Mouse (Mus musculus): ENCODE measurements around the gene Scg3. TPM values are rescaled to one million over a fixed set of nuclear protein-coding genes. Genes with fewer than 3 reads are reported as not detected.
"Not testable (repeated sequence)": the region's sequence is repeated elsewhere in the genome, so short reads cannot be mapped to it uniquely, and the experiment has no call there.

Scg3 gene
- polyA plus RNA-seq, 1 experiment from 2014 or later = not detected

GRCm38 (mm10) chr9:75665364-75665763 is 18.5 kb downstream of the Scg3 start:
- no peak for DNase-seq (ENCODE audit: low read depth, low spot score)
- H3K27me3 ChIP-seq = no peaks in the 10 kb centered on the region
- no peak for TF ChIP-seq CTCF (IDR thresholded peaks at IDR 0.05)
- in situ Hi-C loops (cut with MboI; ENCODE audit: low pct_unique_long_range_greater_than_20kb) = no loop called here
- POLR2A ChIA-PET = no interaction called here
- CTCF ChIA-PET = no interaction called here
- no peak for ATAC-seq

DNA sequence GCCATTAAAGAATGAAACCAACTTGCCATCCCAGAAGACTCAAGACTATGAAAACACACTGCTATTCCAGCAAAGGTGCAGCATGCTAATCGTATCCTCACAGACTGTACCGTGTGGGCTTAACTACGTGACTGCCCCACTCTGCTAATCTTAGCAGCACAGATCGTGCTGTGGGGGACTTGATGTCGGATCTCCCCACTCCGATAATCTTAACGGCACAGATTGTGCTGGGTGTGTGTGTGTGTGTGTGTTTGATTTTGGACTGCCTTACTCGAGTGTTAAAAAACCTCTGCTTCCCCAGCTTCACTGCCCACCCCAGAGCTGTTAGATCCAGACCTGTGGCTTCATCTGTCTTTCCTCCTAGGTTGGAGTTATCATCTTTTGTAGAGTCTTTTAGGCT is 22.9 kb downstream of the Scg3 start:
- H3K27me3 ChIP-seq = no peaks in the 10 kb centered on the region
- ATAC-seq (no peak), DNase-seq (ENCODE audit: low read depth, low spot score) (no peak)
- in situ Hi-C loops (cut with MboI; ENCODE audit: low pct_unique_long_range_greater_than_20kb) = no loop called here
- TF ChIP-seq CTCF (IDR thresholded peaks at IDR 0.05) = no peak
- ChIA-PET CTCF (no interaction called here), POLR2A (no interaction called here)

- H3K27me3 ChIP-seq; DNase-seq (ENCODE audit: low read depth, low spot score); ATAC-seq; CTCF ChIA-PET; in situ Hi-C loops (cut with MboI; ENCODE audit: low pct_unique_long_range_greater_than_20kb); POLR2A ChIA-PET: not testable (repeated sequence)
These were observed 27.4 kb downstream of the Scg3 start for GRCm38 (mm10) chr9:75656456-75656855.

DNA sequence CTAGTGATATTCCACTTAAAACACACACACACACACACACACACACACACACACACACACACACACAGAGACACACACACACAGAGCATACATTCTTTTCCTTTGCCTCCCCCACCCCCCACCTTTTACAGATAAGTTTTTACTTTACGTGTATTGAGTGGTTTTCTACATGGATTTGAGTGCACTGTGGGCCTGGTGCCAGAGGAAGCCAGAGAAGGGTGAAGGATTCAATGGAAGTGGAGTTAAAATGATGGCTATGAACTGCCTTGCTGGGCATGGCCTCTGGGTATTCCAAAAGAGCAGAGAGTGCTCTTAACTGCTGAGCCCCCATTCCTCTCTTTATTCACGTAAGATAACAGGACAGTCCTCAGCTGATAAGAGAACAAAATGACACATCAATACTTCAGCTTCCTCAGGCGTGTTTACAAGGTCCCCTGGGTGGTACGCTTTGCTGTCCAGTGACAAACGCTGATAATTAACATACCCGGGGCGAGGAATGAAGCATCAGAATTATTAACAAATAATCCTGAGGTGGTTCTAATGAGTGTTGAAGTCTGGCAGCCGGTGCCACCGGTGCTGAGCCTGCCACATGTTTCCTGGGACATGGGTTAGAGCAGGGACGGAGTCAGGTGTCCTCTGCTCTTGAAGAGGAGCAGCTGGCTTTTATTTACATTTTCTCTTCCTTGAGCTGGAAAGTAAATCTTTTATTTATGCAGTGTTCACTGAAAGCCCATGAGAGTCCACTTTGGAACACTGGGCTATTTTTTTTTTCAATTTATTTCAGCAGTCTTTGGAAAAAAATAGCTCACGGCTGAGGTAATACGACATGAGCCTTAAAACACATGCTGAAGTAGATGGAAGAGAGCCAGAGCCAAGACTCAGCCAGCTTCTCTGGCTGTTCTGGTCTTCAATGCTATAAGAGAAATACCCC is 29.6 kb downstream of the Scg3 start:
- DNase-seq (ENCODE audit: low read depth, low spot score) (no peak), ATAC-seq (no peak)
- ChIA-PET CTCF (no interaction called here), POLR2A (interaction anchor here (0.6 kb wide), 1 partner anchor 169 kb away, joined by 3 read pairs; no protein-coding TSS in a partner anchor)
- in situ Hi-C loops (cut with MboI; ENCODE audit: low pct_unique_long_range_greater_than_20kb) = no loop called here
- H3K27me3 ChIP-seq = peaks cover 6% of the 10 kb centered on the region
- TF ChIP-seq CTCF (IDR thresholded peaks at IDR 0.05) = no peak

GRCm38 (mm10) chr9:75645405-75645804 is 38.5 kb downstream of the Scg3 start:
- POLR2A ChIA-PET = no interaction called here
- TF ChIP-seq CTCF (IDR thresholded peaks at IDR 0.05) = no peak
- H3K27me3 ChIP-seq = no peaks in the 10 kb centered on the region
- CTCF ChIA-PET = no interaction called here
- no peak for DNase-seq (ENCODE audit: low read depth, low spot score)
- no peak for ATAC-seq
- in situ Hi-C loops (cut with MboI; ENCODE audit: low pct_unique_long_range_greater_than_20kb) = no loop called here

DNA sequence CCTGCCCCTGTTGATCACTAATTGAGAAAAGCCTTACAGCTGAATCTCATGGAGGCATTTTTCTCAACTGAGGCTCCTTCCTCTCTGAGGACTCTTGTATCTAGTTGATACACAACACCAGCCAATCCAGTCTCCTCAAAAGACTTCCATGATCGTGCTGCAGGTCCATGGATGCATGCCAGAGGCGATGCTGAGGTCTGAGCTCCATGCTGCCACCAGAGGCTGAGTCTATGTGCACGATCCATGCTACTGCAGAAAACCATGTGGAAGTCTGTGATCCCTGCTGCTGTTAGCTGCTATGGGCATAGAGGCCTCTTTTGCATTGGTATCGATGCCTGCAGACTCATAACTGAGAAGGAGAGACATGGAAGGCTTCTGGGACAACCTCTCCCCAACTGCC is 49.6 kb downstream of the Scg3 start:
- TF ChIP-seq CTCF (IDR thresholded peaks at IDR 0.05) = no peak
- in situ Hi-C loops (cut with MboI; ENCODE audit: low pct_unique_long_range_greater_than_20kb) = no loop called here

GRCm38 (mm10) chr9:75633603-75634002 is 50.3 kb downstream of the Scg3 start:
- no peak for ATAC-seq
- no peak for TF ChIP-seq CTCF (IDR thresholded peaks at IDR 0.05)
- in situ Hi-C loops (cut with MboI; ENCODE audit: low pct_unique_long_range_greater_than_20kb) = no loop called here
- DNase-seq (ENCODE audit: low read depth, low spot score) = no peak
- POLR2A ChIA-PET = no interaction called here
- no peaks in the 10 kb centered on the region for H3K27me3 ChIP-seq
- CTCF ChIA-PET = no interaction called here

More for the DNA sequence above, 49.6 kb downstream of the Scg3 start:
- ChIA-PET POLR2A (no interaction called here), CTCF (no interaction called here)
- no peaks in the 10 kb centered on the region for H3K27me3 ChIP-seq
- no peak for DNase-seq (ENCODE audit: low read depth, low spot score)
- no peak for ATAC-seq

DNA sequence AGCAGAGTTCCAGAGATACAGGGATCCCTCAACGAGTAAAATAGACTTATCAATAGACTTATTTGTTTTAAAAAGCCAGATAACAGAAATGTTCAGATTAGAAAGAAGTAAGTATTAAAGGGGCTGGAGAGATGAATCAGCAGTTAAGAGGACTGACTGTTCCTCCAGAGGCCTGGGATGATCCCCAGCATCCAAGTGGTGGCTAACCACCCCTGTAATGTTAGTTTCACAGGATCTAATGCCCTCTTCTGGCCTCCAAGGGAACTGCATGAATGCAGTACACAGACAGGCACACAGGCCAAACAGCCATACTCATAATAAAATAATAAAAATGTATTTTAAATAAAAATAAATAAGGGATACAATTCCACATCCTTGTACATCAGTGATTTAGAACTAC is 51.0 kb downstream of the Scg3 start:
- no peak for DNase-seq (ENCODE audit: low read depth, low spot score)
- in situ Hi-C loops (cut with MboI; ENCODE audit: low pct_unique_long_range_greater_than_20kb) = no loop called here
- POLR2A ChIA-PET = no interaction called here
- no peak for ATAC-seq
- TF ChIP-seq CTCF (IDR thresholded peaks at IDR 0.05) = peak; percentile 32
- CTCF ChIA-PET = interaction anchor here (1.0 kb wide), 1 partner anchor 8 kb away, joined by 3 read pairs; no protein-coding TSS in a partner anchor
- H3K27me3 ChIP-seq = no peaks in the 10 kb centered on the region

- CTCF ChIA-PET = interaction anchor here (1.0 kb wide), 1 partner anchor 9 kb away, joined by 3 read pairs; no protein-coding TSS in a partner anchor
- in situ Hi-C loops (cut with MboI; ENCODE audit: low pct_unique_long_range_greater_than_20kb) = no loop called here
- TF ChIP-seq CTCF (IDR thresholded peaks at IDR 0.05) = no peak
- ATAC-seq = no peak
- POLR2A ChIA-PET = no interaction called here
- H3K27me3 ChIP-seq = no peaks in the 10 kb centered on the region
- DNase-seq (ENCODE audit: low read depth, low spot score) = no peak
These were observed 51.7 kb downstream of the Scg3 start for GRCm38 (mm10) chr9:75632111-75632510.

DNA sequence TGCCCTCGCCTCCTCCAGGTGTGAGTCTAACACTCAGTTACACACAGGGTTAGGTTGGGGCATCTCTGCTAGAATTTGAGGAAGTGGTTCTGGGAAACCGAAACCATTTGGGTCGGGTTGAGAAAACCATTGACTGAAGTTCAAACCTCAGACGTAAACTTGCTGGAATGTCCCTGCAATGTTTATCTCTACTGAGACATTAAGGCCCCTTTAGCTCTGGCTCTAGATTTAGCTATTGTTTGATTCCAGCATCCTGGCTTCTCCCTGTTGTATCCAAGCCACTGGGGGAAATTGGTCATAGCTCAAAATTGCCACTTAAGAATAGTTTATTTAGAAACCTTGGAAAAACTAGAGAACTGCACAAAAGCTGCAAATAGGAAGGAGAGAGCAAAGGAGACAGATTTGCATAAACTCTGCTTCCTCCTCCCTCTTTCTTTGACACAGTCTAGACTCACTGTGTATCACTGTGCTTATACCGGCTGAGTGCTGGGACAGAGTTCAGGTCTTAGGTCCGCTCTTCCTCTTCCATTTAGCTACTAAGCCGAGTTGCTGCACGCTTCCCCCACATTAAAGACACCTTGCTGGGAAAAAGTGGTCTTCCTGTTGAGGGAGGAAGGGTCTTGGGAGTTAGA is 52.9 kb downstream of the Scg3 start:
- in situ Hi-C loops (cut with MboI; ENCODE audit: low pct_unique_long_range_greater_than_20kb) = no loop called here
- DNase-seq (ENCODE audit: low read depth, low spot score) (no peak), ATAC-seq (no peak)
- ChIA-PET POLR2A (no interaction called here), CTCF (no interaction called here)
- no peak for TF ChIP-seq CTCF (IDR thresholded peaks at IDR 0.05)
- H3K27me3 ChIP-seq = no peaks in the 10 kb centered on the region

DNA sequence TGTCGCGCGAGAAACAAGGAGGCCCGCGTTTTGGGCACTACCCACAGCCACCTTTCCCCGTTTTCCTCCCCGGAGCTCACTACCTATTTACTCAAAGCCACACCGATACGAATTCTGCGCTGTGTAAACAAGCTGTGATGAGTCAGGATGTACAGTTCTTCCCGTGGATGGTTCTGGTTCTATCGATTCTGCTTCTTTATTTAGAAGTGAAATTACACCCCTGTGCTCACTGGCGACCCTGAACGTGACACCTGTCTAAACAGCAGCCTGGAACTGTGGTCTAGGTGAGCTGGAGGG is 57.6 kb downstream of the Scg3 start:
- peak; percentile 49 for ATAC-seq
- in situ Hi-C loops (cut with MboI; ENCODE audit: low pct_unique_long_range_greater_than_20kb) = no loop called here
- POLR2A ChIA-PET = no interaction called here
- H3K27me3 ChIP-seq = no peaks in the 10 kb centered on the region
- TF ChIP-seq CTCF (IDR thresholded peaks at IDR 0.05) = no peak
- CTCF ChIA-PET = no interaction called here
- no peak for DNase-seq (ENCODE audit: low read depth, low spot score)

All from Patski (cell line).